Mouse (Mus musculus) MEL (cell line): ENCODE data around the gene Olfr348. TPM values are rescaled to one million over a fixed set of nuclear protein-coding genes. Genes with fewer than 3 reads are reported as not detected.

Experiments used
- DNase-seq: peaks from one replicate; pipeline ENCODE4 v3.0.0; 2011; ENCODE audit warnings: low read depth, low spot score
- H3K27ac ChIP-seq: 2 replicates; pipeline ENCODE4 v1.5.1; 2012; ENCODE audit warnings: low read depth, mild to moderate bottlenecking, control low read depth, low read length, moderate library complexity; ENCODE audit not compliant: control insufficient read depth
- H3K27me3 ChIP-seq, 2 experiments: fragments of 150-350 bp in 1 of 2; sonication (generic) in 1 of 2; 2 replicates each; pipeline ENCODE4 v1.6.1; 2012; ENCODE audit warnings: low read length in 2 of 2, mild to moderate bottlenecking in 2 of 2, improper control_type of control experiment in 1 of 2, moderate library complexity in 1 of 2; ENCODE audit not compliant: insufficient read depth in 2 of 2, control insufficient read depth in 1 of 2
- H3K36me3 ChIP-seq, 2 experiments: 2 replicates each; pipeline ENCODE4 v1.6.1; 2012 to 2014; ENCODE audit warnings: low read length in 2 of 2, improper control_type of control experiment in 1 of 2, inconsistent platforms in 1 of 2, mild to moderate bottlenecking in 1 of 2; ENCODE audit not compliant: insufficient read depth in 2 of 2, control insufficient read depth in 1 of 2
- H3K4me1 ChIP-seq, 2 experiments: fragments of 150-350 bp in 1 of 2; sonication (generic) in 1 of 2; 2 replicates each; pipeline ENCODE4 v1.6.1; 2012; ENCODE audit warnings: low read length in 2 of 2, improper control_type of control experiment in 1 of 2, mild to moderate bottlenecking in 1 of 2; ENCODE audit not compliant: insufficient read depth in 2 of 2, control insufficient read depth in 1 of 2
- H3K4me3 ChIP-seq, 2 experiments: fragments of 150-350 bp in 1 of 2; sonication (generic) in 1 of 2; 2 replicates each; pipeline ENCODE4 v1.5.1; 2012; ENCODE audit warnings: low read depth in 2 of 2, low read length in 2 of 2, mild to moderate bottlenecking in 2 of 2, moderate library complexity in 2 of 2, control low read depth in 1 of 2, improper control_type of control experiment in 1 of 2; ENCODE audit not compliant: control insufficient read depth in 1 of 2, insufficient read depth in 1 of 2
- H3K79me2 ChIP-seq: 2 replicates; pipeline ENCODE4 v1.6.1; 2012; ENCODE audit warnings: mild to moderate bottlenecking, low read length, moderate library complexity; ENCODE audit not compliant: control insufficient read depth, poor library complexity, insufficient read depth
- H3K9ac ChIP-seq: 2 replicates; pipeline ENCODE4 v1.6.1; 2012; ENCODE audit warnings: low read depth, mild to moderate bottlenecking, control low read depth, low read length, moderate library complexity; ENCODE audit not compliant: control insufficient read depth, poor library complexity, severe bottlenecking
- H3K9me3 ChIP-seq: fragments of 150-350 bp; sonication (generic); replicated peaks from 2 replicates; pipeline ENCODE4 v1.6.1; 2012; ENCODE audit warnings: mild to moderate bottlenecking, low read length, improper control_type of control experiment, moderate library complexity; ENCODE audit not compliant: insufficient read depth
- BHLHE40 ChIP-seq: IDR thresholded peaks from 2 replicates; pipeline ENCODE4 v1.6.1; 2012; ENCODE audit warnings: low read depth, mild to moderate bottlenecking, inconsistent platforms, low read length, improper control_type of control experiment, borderline replicate concordance
- CHD1 ChIP-seq: IDR thresholded peaks from 2 replicates; pipeline ENCODE4 v1.6.1; 2012; ENCODE audit warnings: low read depth, mild to moderate bottlenecking, inconsistent platforms, low read length, improper control_type of control experiment
- GABPA ChIP-seq: IDR thresholded peaks from 2 replicates; pipeline ENCODE4 v1.6.1; 2012; ENCODE audit warnings: low read depth, mild to moderate bottlenecking, inconsistent platforms, low read length, improper control_type of control experiment, moderate library complexity
- HCFC1 ChIP-seq: IDR thresholded peaks from 2 replicates; pipeline ENCODE4 v1.6.1; 2012; ENCODE audit warnings: low read depth, mild to moderate bottlenecking, inconsistent platforms, low read length, improper control_type of control experiment, moderate library complexity
- JUND ChIP-seq: IDR thresholded peaks from 2 replicates; pipeline ENCODE4 v1.6.1; 2011; ENCODE audit warnings: low read depth, mild to moderate bottlenecking, improper control_type of control experiment, low read length
- KAT2A ChIP-seq: conservative IDR thresholded peaks from 2 replicates; pipeline ENCODE4 v1.6.1; 2012; ENCODE audit warnings: low read depth, low read length, improper control_type of control experiment, inconsistent platforms
- MYB ChIP-seq: IDR thresholded peaks from 2 replicates; pipeline ENCODE4 v1.6.1; 2011; ENCODE audit warnings: mild to moderate bottlenecking, low read depth, low read length, improper control_type of control experiment
- POLR2AphosphoS2 ChIP-seq: IDR thresholded peaks from 2 replicates; pipeline ENCODE4 v1.6.1; 2011; ENCODE audit warnings: low read length, improper control_type of control experiment
- POLR2AphosphoS5 ChIP-seq: IDR thresholded peaks from 2 replicates; pipeline ENCODE4 v1.6.1; 2012; ENCODE audit warnings: low read depth, borderline replicate concordance, mild to moderate bottlenecking, inconsistent platforms, low read length, moderate library complexity, mixed read lengths
- RCOR1 ChIP-seq: IDR thresholded peaks from 2 replicates; pipeline ENCODE4 v1.6.1; 2012; ENCODE audit warnings: low read depth, mild to moderate bottlenecking, inconsistent platforms, low read length, improper control_type of control experiment
- TAL1 ChIP-seq: IDR thresholded peaks from 2 replicates; pipeline ENCODE4 v1.6.1; 2012; ENCODE audit warnings: mild to moderate bottlenecking, inconsistent platforms, low read length, moderate library complexity, mixed read lengths
- TBP ChIP-seq: IDR thresholded peaks from 2 replicates; pipeline ENCODE4 v1.8.0; 2011; ENCODE audit warnings: low read depth, low read length, improper control_type of control experiment
- UBTF ChIP-seq: IDR thresholded peaks from 2 replicates; pipeline ENCODE4 v1.6.1; 2012; ENCODE audit warnings: low read depth, mild to moderate bottlenecking, inconsistent platforms, low read length, improper control_type of control experiment, moderate library complexity, borderline replicate concordance; ENCODE audit not compliant: insufficient read depth
- USF2 ChIP-seq, 2 experiments: IDR thresholded peaks; 2 replicates each; pipeline ENCODE4 v1.6.1; 2011 to 2012; ENCODE audit warnings: improper control_type of control experiment in 2 of 2, low read length in 2 of 2, borderline replicate concordance in 1 of 2, inconsistent platforms in 1 of 2, low read depth in 1 of 2, mild to moderate bottlenecking in 1 of 2; ENCODE audit not compliant: insufficient read depth in 1 of 2
- ZKSCAN1 ChIP-seq: IDR thresholded peaks from 2 replicates; pipeline ENCODE4 v1.6.1; 2012; ENCODE audit warnings: low read depth, mild to moderate bottlenecking, inconsistent platforms, low read length, improper control_type of control experiment, moderate library complexity
- polyA plus RNA-seq, 2 experiments: library from polyadenylated mRNA; stranded (reverse) in 1 of 2; unstranded in 1 of 2; fragments of >175 nt in 1 of 2; fragments of >200 nt in 1 of 2; gene quantifications; 2 replicates each; pipeline versions ENCODE4 v1.2.1 to v1.2.4; 2012; ENCODE audit warnings: low replicate concordance in 2 of 2, low read depth in 1 of 2; ENCODE audit not compliant: insufficient read length in 2 of 2, insufficient read depth in 1 of 2, missing spikeins in 1 of 2
- total RNA-seq: library from RNA; depleted of rRNA; stranded (reverse); fragments of 300-350 nt; gene quantifications from 2 replicates; pipeline ENCODE4 v1.2.3, GENCODE M21; 2012; rRNA removed

The Olfr348 gene
- total and polyA plus RNA-seq, 3 experiments: not detected

DNA sequence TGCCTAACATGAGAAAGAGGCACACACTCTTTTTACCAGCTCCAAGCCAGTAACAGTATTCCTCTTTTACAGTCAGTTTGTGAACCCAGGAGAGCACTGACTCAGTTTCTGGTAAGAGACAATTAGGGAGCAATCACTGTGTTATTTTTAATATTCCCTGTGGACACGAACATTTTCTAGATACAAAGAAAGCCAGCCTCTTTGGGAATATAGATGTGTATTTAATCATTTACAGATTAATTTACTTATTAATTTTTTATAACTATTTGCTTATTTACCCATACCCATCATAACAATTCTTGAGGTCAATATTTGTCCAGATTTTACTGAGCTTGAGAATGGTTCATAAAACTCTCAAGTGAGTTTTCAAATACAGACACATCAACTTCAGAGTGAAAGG is 32.9 kb downstream of the Olfr348 start, which contains the start of gene Olfr3:
Olfr3 (minus strand) TSS at position 101 of the 400 bp plus-strand sequence.
- Histone ChIP-seq H3K27ac (no peak within 1 kb of the TSS), H3K4me1 (no peaks in the 10 kb centered on the region), H3K9me3 (no peaks in the 10 kb centered on the region), H3K79me2 (no peaks in the 10 kb centered on the region), H3K4me3 (no peak within 1 kb of the TSS), H3K36me3 (no peaks in the 10 kb centered on the region), H3K9ac (no peak within 1 kb of the TSS), H3K27me3 (no peaks in the 10 kb centered on the region)
- no peak for DNase-seq
- TF ChIP-seq GABPA (no peak), MYB (no peak), USF2 (IDR thresholded peaks at IDR 0.05; ENCODE audit: borderline replicate concordance in 1 of 2, insufficient read depth in 1 of 2, low read depth in 1 of 2, low read length in 2 of 2) (no peak), TBP (no peak), JUND (no peak), KAT2A (no peak), UBTF (no peak), CHD1 (no peak), ZKSCAN1 (no peak), POLR2AphosphoS5 (no peak), POLR2AphosphoS2 (no peak), BHLHE40 (no peak), RCOR1 (no peak), HCFC1 (no peak), TAL1 (no peak)

Other genes with a start within 250 kb of the Olfr348 start
- gene Olfr344, start 217.6 kb upstream of the Olfr348 start, total RNA-seq: not detected in 2 replicates
- not detected for gene Olfr344, start 217.6 kb upstream of the Olfr348 start, polyA plus RNA-seq
- not detected in 2 replicates for gene Olfr345, start 144.2 kb upstream of the Olfr348 start, total RNA-seq
- not detected for gene Olfr345, start 144.2 kb upstream of the Olfr348 start, polyA plus RNA-seq
- gene Olfr346, start 98.5 kb upstream of the Olfr348 start, total RNA-seq: not detected in 2 replicates
- gene Olfr346, start 98.5 kb upstream of the Olfr348 start, polyA plus RNA-seq: not detected
- not detected in 2 replicates for gene Olfr347, start 52.4 kb upstream of the Olfr348 start, total RNA-seq
- gene Olfr347, start 52.4 kb upstream of the Olfr348 start, polyA plus RNA-seq: not detected
- not detected in 2 replicates for gene Olfr50, start 6.3 kb downstream of the Olfr348 start, total RNA-seq
- not detected for gene Olfr50, start 6.3 kb downstream of the Olfr348 start, polyA plus RNA-seq
- gene Olfr3, start 32.8 kb downstream of the Olfr348 start, total RNA-seq: not detected in 2 replicates
- not detected for gene Olfr3, start 32.8 kb downstream of the Olfr348 start, polyA plus RNA-seq
- gene Olfr350, start 62.0 kb downstream of the Olfr348 start, total RNA-seq: not detected in 2 replicates
- gene Olfr350, start 62.0 kb downstream of the Olfr348 start, polyA plus RNA-seq: not detected
- gene Olfr351, start 78.4 kb downstream of the Olfr348 start, total RNA-seq: not detected in 2 replicates
- not detected for gene Olfr351, start 78.4 kb downstream of the Olfr348 start, polyA plus RNA-seq
- gene Olfr352, start 84.2 kb downstream of the Olfr348 start, total RNA-seq: not detected in 2 replicates
- gene Olfr352, start 84.2 kb downstream of the Olfr348 start, polyA plus RNA-seq: not detected
- not detected in 2 replicates for gene Olfr353, start 108.7 kb downstream of the Olfr348 start, total RNA-seq
- gene Olfr353, start 108.7 kb downstream of the Olfr348 start, polyA plus RNA-seq: not detected
- not detected in 2 replicates for gene Olfr354, start 121.4 kb downstream of the Olfr348 start, total RNA-seq
- gene Olfr354, start 121.4 kb downstream of the Olfr348 start, polyA plus RNA-seq: not detected
- not detected in 2 replicates for gene Olfr355, start 144.6 kb downstream of the Olfr348 start, total RNA-seq
- not detected for gene Olfr355, start 144.6 kb downstream of the Olfr348 start, polyA plus RNA-seq
- gene Olfr356, start 152.8 kb downstream of the Olfr348 start, total RNA-seq: not detected in 2 replicates
- not detected for gene Olfr356, start 152.8 kb downstream of the Olfr348 start, polyA plus RNA-seq
- gene Olfr357, start 209.6 kb downstream of the Olfr348 start, total RNA-seq: not detected in 2 replicates
- gene Olfr357, start 209.6 kb downstream of the Olfr348 start, polyA plus RNA-seq: not detected
- not detected in 2 replicates for gene Olfr358, start 225.1 kb downstream of the Olfr348 start, total RNA-seq
- not detected for gene Olfr358, start 225.1 kb downstream of the Olfr348 start, polyA plus RNA-seq